Mouse (Mus musculus) urinary bladder, postnatal 36 days (tissue): ENCODE results near the gene Sun1.

Experiments used
- DNase-seq, 2 experiments: peaks; one replicate each; pipeline ENCODE4 v3.0.0; 2022; ENCODE audit warnings: low spot score in 2 of 2, mixed read lengths in 1 of 2

Sun1 gene

GRCm38 (mm10) chr5:139285383-139286067 lies 85.1 kb downstream of the Sun1 start:
- DNase-seq = no peak

- peak in 1 of 2 experiments; percentile 18 for DNase-seq
Measured at GRCm38 (mm10) chr5:139286142-139286941, 85.9 kb downstream of the Sun1 start.

GRCm38 (mm10) chr5:139287099-139287498 lies 86.7 kb downstream of the Sun1 start:
- DNase-seq = no peak

GRCm38 (mm10) chr5:139287787-139288186 lies 87.3 kb downstream of the Sun1 start:
- no peak for DNase-seq

- DNase-seq = no peak
Measured at GRCm38 (mm10) chr5:139288591-139288990, 88.2 kb downstream of the Sun1 start.

GRCm38 (mm10) chr5:139290467-139291259 lies 90.2 kb downstream of the Sun1 start:
- no peak for DNase-seq

GRCm38 (mm10) chr5:139291811-139292560 lies 91.5 kb downstream of the Sun1 start:
- DNase-seq = no peak

GRCm38 (mm10) chr5:139294089-139294488 lies 93.7 kb downstream of the Sun1 start:
- no peak for DNase-seq

GRCm38 (mm10) chr5:139297092-139297491 lies 96.7 kb downstream of the Sun1 start:
- no peak for DNase-seq

- DNase-seq = no peak
Measured at GRCm38 (mm10) chr5:139297745-139298144, 97.3 kb downstream of the Sun1 start.
